Mouse (Mus musculus) MEL (cell line): ENCODE results near the gene Ppig. TPM values are rescaled to one million over a fixed set of nuclear protein-coding genes. Genes with fewer than 3 reads are reported as not detected.

Experiments
- EP300 ChIP-seq, 2 experiments: IDR thresholded peaks; 2 replicates each; pipeline ENCODE4 v1.6.1; 2011; ENCODE audit warnings: improper control_type of control experiment in 2 of 2, low read length in 2 of 2, low read depth in 1 of 2, mild to moderate bottlenecking in 1 of 2
- GATA1 ChIP-seq: IDR thresholded peaks from 2 replicates; pipeline ENCODE4 v1.6.1; 2011; ENCODE audit warnings: low read depth, low read length, improper control_type of control experiment
- KAT2A ChIP-seq: conservative IDR thresholded peaks from 2 replicates; pipeline ENCODE4 v1.6.1; 2012; ENCODE audit warnings: low read depth, low read length, improper control_type of control experiment, inconsistent platforms
- MAFK ChIP-seq: IDR thresholded peaks from 2 replicates; pipeline ENCODE4 v1.6.1; 2011; ENCODE audit warnings: low read depth, mild to moderate bottlenecking, low read length, improper control_type of control experiment, borderline replicate concordance
- MAZ ChIP-seq: IDR thresholded peaks from 2 replicates; pipeline ENCODE4 v1.6.1; 2012; ENCODE audit warnings: low read depth, mild to moderate bottlenecking, inconsistent platforms, low read length, improper control_type of control experiment
- NRF1 ChIP-seq: IDR thresholded peaks from 2 replicates; pipeline ENCODE4 v1.6.1; 2014; ENCODE audit warnings: low read depth, mild to moderate bottlenecking, inconsistent platforms, low read length, improper control_type of control experiment, moderate library complexity; ENCODE audit not compliant: poor library complexity, insufficient read depth, severe bottlenecking
- TBP ChIP-seq: IDR thresholded peaks from 2 replicates; pipeline ENCODE4 v1.8.0; 2011; ENCODE audit warnings: low read depth, low read length, improper control_type of control experiment
- USF1 ChIP-seq: IDR thresholded peaks from 2 replicates; pipeline ENCODE4 v1.6.1; 2014; ENCODE audit warnings: low read depth, mild to moderate bottlenecking, inconsistent platforms, low read length, improper control_type of control experiment, moderate library complexity
- USF2 ChIP-seq, 2 experiments: IDR thresholded peaks; 2 replicates each; pipeline ENCODE4 v1.6.1; 2011 to 2012; ENCODE audit warnings: improper control_type of control experiment in 2 of 2, low read length in 2 of 2, borderline replicate concordance in 1 of 2, inconsistent platforms in 1 of 2, low read depth in 1 of 2, mild to moderate bottlenecking in 1 of 2; ENCODE audit not compliant: insufficient read depth in 1 of 2
- ZMIZ1 ChIP-seq: IDR thresholded peaks from 2 replicates; pipeline ENCODE4 v1.6.1; 2012; ENCODE audit warnings: low read depth, mild to moderate bottlenecking, inconsistent platforms, low read length, improper control_type of control experiment, moderate library complexity
- ZNF384 ChIP-seq: IDR thresholded peaks from 2 replicates; pipeline ENCODE4 v1.6.1; 2012; ENCODE audit warnings: low read depth, mild to moderate bottlenecking, inconsistent platforms, low read length, improper control_type of control experiment
- polyA plus RNA-seq, 2 experiments: library from polyadenylated mRNA; stranded (reverse) in 1 of 2; unstranded in 1 of 2; fragments of >175 nt in 1 of 2; fragments of >200 nt in 1 of 2; gene quantifications; 2 replicates each; pipeline versions ENCODE4 v1.2.1 to v1.2.4; 2012; ENCODE audit warnings: low replicate concordance in 2 of 2, low read depth in 1 of 2; ENCODE audit not compliant: insufficient read length in 2 of 2, insufficient read depth in 1 of 2, missing spikeins in 1 of 2
- total RNA-seq: library from RNA; depleted of rRNA; stranded (reverse); fragments of 300-350 nt; gene quantifications from 2 replicates; pipeline ENCODE4 v1.2.3, GENCODE M21; 2012; rRNA removed

Gene Ppig
- total and polyA plus RNA-seq, 3 experiments: 12.5 to 132 (median 115) TPM

GRCm38 (mm10) chr2:69802911-69803312 is 80.6 kb downstream of the Ppig start (continued):
- TF ChIP-seq KAT2A (no peak), MAFK (no peak), ZNF384 (no peak), USF2 (IDR thresholded peaks at IDR 0.05; ENCODE audit: borderline replicate concordance in 1 of 2, insufficient read depth in 1 of 2, low read depth in 1 of 2, low read length in 2 of 2) (no peak), ZMIZ1 (no peak), TBP (peak; percentile 51; the same call in 1 of the 2 replicates), MAZ (no peak), EP300 (IDR thresholded peaks at IDR 0.05; ENCODE audit: low read depth in 1 of 2, low read length in 2 of 2) (no peak; a peak in 1 of 4 replicates), NRF1 (no peak), USF1 (no peak), GATA1 (0 out of 2 replicates have a peak, but pooled peaks have one; percentile 29)

Other genes starting within 250 kb of the Ppig start
- not detected in 2 replicates for gene Lrp2, start 136.5 kb upstream of the Ppig start, total RNA-seq
- under 1 TPM in 1 of 2 experiments, not detected in 1; 0.01 TPM for gene Lrp2, start 136.5 kb upstream of the Ppig start, polyA plus RNA-seq
- gene Bbs5, start 75.4 kb upstream of the Ppig start, total RNA-seq: 5.7 and 6.3 TPM in 2 replicates
- 1 to 10 TPM in 1 of 2 experiments, not detected in 1; 5.4 TPM for gene Bbs5, start 75.4 kb upstream of the Ppig start, polyA plus RNA-seq
- gene Klhl41, start 52.4 kb upstream of the Ppig start, total RNA-seq: 0.10 and 0.12 TPM in 2 replicates
- gene Klhl41, start 52.4 kb upstream of the Ppig start, polyA plus RNA-seq: under 1 TPM in 1 of 2 experiments, not detected in 1; 0.04 TPM
- gene Fastkd1, start 9.0 kb upstream of the Ppig start, total RNA-seq: 8.9 and 9.8 TPM in 2 replicates
- 10 to 100 TPM in 1 of 2 experiments, not detected in 1; 15.7 TPM for gene Fastkd1, start 9.0 kb upstream of the Ppig start, polyA plus RNA-seq
- gene Ccdc173, start 67.0 kb downstream of the Ppig start, total RNA-seq: 0.85 and 1.1 TPM in 2 replicates
- 1 to 10 TPM in 1 of 2 experiments, not detected in 1; 1.9 TPM for gene Ccdc173, start 67.0 kb downstream of the Ppig start, polyA plus RNA-seq
- 11.8 and 13.2 TPM in 2 replicates for gene Phospho2, start 67.1 kb downstream of the Ppig start, total RNA-seq
- 10 to 100 TPM in 1 of 2 experiments, not detected in 1; 13.2 TPM for gene Phospho2, start 67.1 kb downstream of the Ppig start, polyA plus RNA-seq
- 24.8 and 27.6 TPM in 2 replicates for gene Klhl23, start 99.4 kb downstream of the Ppig start, total RNA-seq
- gene Klhl23, start 99.4 kb downstream of the Ppig start, polyA plus RNA-seq: 100 to 1,000 TPM in 1 of 2 experiments, 10 to 100 TPM in 1; 31.4 to 238 TPM
- 219 and 221 TPM in 2 replicates for gene Ssb, start 139.0 kb downstream of the Ppig start, total RNA-seq
- gene Ssb, start 139.0 kb downstream of the Ppig start, polyA plus RNA-seq: 1,000 to 10,000 TPM in 1 of 2 experiments, 100 to 1,000 TPM in 1; 357 to 1,377 TPM
- 27.5 and 32.3 TPM in 2 replicates for gene Mettl5, start 163.1 kb downstream of the Ppig start, total RNA-seq
- 10 to 100 TPM in 1 of 2 experiments, not detected in 1; 29.2 TPM for gene Mettl5, start 163.1 kb downstream of the Ppig start, polyA plus RNA-seq
- 10.1 and 13.5 TPM in 2 replicates for gene Ubr3, start 174.7 kb downstream of the Ppig start, total RNA-seq
- gene Ubr3, start 174.7 kb downstream of the Ppig start, polyA plus RNA-seq: 100 to 1,000 TPM in 1 of 2 experiments, 10 to 100 TPM in 1; 25.3 to 188 TPM